Mouse (Mus musculus): ENCODE measurements around the gene Ephx3.
A peak's percentile ranks its signal among the peaks of the same experiment; 100 is the strongest.

Ephx3 gene

GRCm38 (mm10) chr17:32172485-32172884 is 16.9 kb downstream of the Ephx3 start:
- no peak for DNase-seq

GRCm38 (mm10) chr17:32169518-32170225 is 19.7 kb downstream of the Ephx3 start:
- no peak for DNase-seq

- peak; percentile 81 for DNase-seq
These were observed 22.7 kb downstream of the Ephx3 start, which contains the start of gene Notch3 for GRCm38 (mm10) chr17:32166687-32167086. Notch3 (minus strand) TSS chr17:32166852.

GRCm38 (mm10) chr17:32165803-32166595 is 23.4 kb downstream of the Ephx3 start:
- peak; percentile 79 for DNase-seq

GRCm38 (mm10) chr17:32165266-32165802 is 24.0 kb downstream of the Ephx3 start:
- no peak for DNase-seq

- DNase-seq: no peak
These were observed 24.6 kb downstream of the Ephx3 start for GRCm38 (mm10) chr17:32164780-32165179.

- no peak for DNase-seq
These were observed 25.3 kb downstream of the Ephx3 start for GRCm38 (mm10) chr17:32163910-32164650.

- DNase-seq: peak; percentile 82
These were observed 27.1 kb downstream of the Ephx3 start for GRCm38 (mm10) chr17:32162112-32162850.

- no peak for DNase-seq
These were observed 28.5 kb downstream of the Ephx3 start for GRCm38 (mm10) chr17:32160882-32161281.

- no peak for DNase-seq
These were observed 30.5 kb downstream of the Ephx3 start for GRCm38 (mm10) chr17:32158841-32159240.

- no peak for DNase-seq
These were observed 42.6 kb downstream of the Ephx3 start for GRCm38 (mm10) chr17:32146718-32147117.

- DNase-seq: peak; percentile 90
These were observed 46.2 kb downstream of the Ephx3 start for GRCm38 (mm10) chr17:32142907-32143854.

- DNase-seq: no peak
These were observed 47.1 kb downstream of the Ephx3 start for GRCm38 (mm10) chr17:32142234-32142633.

All from kidney, postnatal 14 days (tissue).